Mouse (Mus musculus) thymus, postnatal 36 days (tissue): ENCODE measurements around the gene Iqsec3.
A peak's percentile ranks its signal among the peaks of the same experiment; 100 is the strongest.

Experiments used
- DNase-seq, 2 experiments: peaks; one replicate each; pipeline ENCODE4 v3.0.0; 2022; ENCODE audit warnings: mixed read lengths in 2 of 2

The Iqsec3 gene

GRCm38 (mm10) chr6:121473093-121473821, at the start of gene Iqsec3:
Gene Iqsec3 (minus strand): TSS chr6:121473678.
- peak; percentile 80 to 84 for DNase-seq

- DNase-seq, result no peak
Observed at GRCm38 (mm10) chr6:121522106-121522705, 48.7 kb upstream of the Iqsec3 start.

- no peak for DNase-seq
Observed at GRCm38 (mm10) chr6:121521030-121521429, 47.6 kb upstream of the Iqsec3 start.

- no peak for DNase-seq
Observed at GRCm38 (mm10) chr6:121519896-121520295, 46.4 kb upstream of the Iqsec3 start.

GRCm38 (mm10) chr6:121519266-121519810, 45.9 kb upstream of the Iqsec3 start:
- no peak for DNase-seq

GRCm38 (mm10) chr6:121517726-121518125, 44.2 kb upstream of the Iqsec3 start:
- no peak for DNase-seq

- DNase-seq, result no peak
Observed at GRCm38 (mm10) chr6:121510381-121510780, 36.9 kb upstream of the Iqsec3 start.

GRCm38 (mm10) chr6:121509871-121510270, 36.4 kb upstream of the Iqsec3 start:
- no peak for DNase-seq

GRCm38 (mm10) chr6:121508266-121508665, 34.8 kb upstream of the Iqsec3 start:
- no peak for DNase-seq

- no peak for DNase-seq
Observed at GRCm38 (mm10) chr6:121501044-121501638, 27.7 kb upstream of the Iqsec3 start.

- no peak for DNase-seq
Observed at GRCm38 (mm10) chr6:121499856-121500255, 26.4 kb upstream of the Iqsec3 start.

- no peak for DNase-seq
Observed at GRCm38 (mm10) chr6:121498819-121499535, 25.5 kb upstream of the Iqsec3 start.

GRCm38 (mm10) chr6:121495606-121496005, 22.1 kb upstream of the Iqsec3 start:
- no peak for DNase-seq

- DNase-seq, result no peak
Observed at GRCm38 (mm10) chr6:121495026-121495425, 21.5 kb upstream of the Iqsec3 start.

GRCm38 (mm10) chr6:121494319-121494718, 20.8 kb upstream of the Iqsec3 start:
- no peak for DNase-seq

- no peak for DNase-seq
Observed at GRCm38 (mm10) chr6:121491339-121491738, 17.9 kb upstream of the Iqsec3 start.

- no peak for DNase-seq
Observed at GRCm38 (mm10) chr6:121472273-121472672, 1.2 kb downstream of the Iqsec3 start.

- DNase-seq, result no peak
Observed at GRCm38 (mm10) chr6:121468235-121468634, 5.2 kb downstream of the Iqsec3 start.

- no peak for DNase-seq
Observed at GRCm38 (mm10) chr6:121462628-121463340, 10.7 kb downstream of the Iqsec3 start.

- no peak for DNase-seq
Observed at GRCm38 (mm10) chr6:121457381-121457780, 16.1 kb downstream of the Iqsec3 start.

GRCm38 (mm10) chr6:121456651-121457050, 16.8 kb downstream of the Iqsec3 start:
- DNase-seq, result no peak
